Mouse (Mus musculus) MEL (cell line): ENCODE measurements around the gene Nrip3. TPM values are rescaled to one million over a fixed set of nuclear protein-coding genes. Genes with fewer than 3 reads are reported as not detected.

Source experiments
- DNase-seq: peaks from one replicate; pipeline ENCODE4 v3.0.0; 2011; ENCODE audit warnings: low read depth, low spot score
- H3K27ac ChIP-seq: 2 replicates; pipeline ENCODE4 v1.5.1; 2012; ENCODE audit warnings: low read depth, mild to moderate bottlenecking, control low read depth, low read length, moderate library complexity; ENCODE audit not compliant: control insufficient read depth
- H3K27me3 ChIP-seq, 2 experiments: fragments of 150-350 bp in 1 of 2; sonication (generic) in 1 of 2; 2 replicates each; pipeline ENCODE4 v1.6.1; 2012; ENCODE audit warnings: low read length in 2 of 2, mild to moderate bottlenecking in 2 of 2, improper control_type of control experiment in 1 of 2, moderate library complexity in 1 of 2; ENCODE audit not compliant: insufficient read depth in 2 of 2, control insufficient read depth in 1 of 2
- H3K36me3 ChIP-seq, 2 experiments: 2 replicates each; pipeline ENCODE4 v1.6.1; 2012 to 2014; ENCODE audit warnings: low read length in 2 of 2, improper control_type of control experiment in 1 of 2, inconsistent platforms in 1 of 2, mild to moderate bottlenecking in 1 of 2; ENCODE audit not compliant: insufficient read depth in 2 of 2, control insufficient read depth in 1 of 2
- H3K4me1 ChIP-seq, 2 experiments: fragments of 150-350 bp in 1 of 2; sonication (generic) in 1 of 2; 2 replicates each; pipeline ENCODE4 v1.6.1; 2012; ENCODE audit warnings: low read length in 2 of 2, improper control_type of control experiment in 1 of 2, mild to moderate bottlenecking in 1 of 2; ENCODE audit not compliant: insufficient read depth in 2 of 2, control insufficient read depth in 1 of 2
- H3K4me3 ChIP-seq, 2 experiments: fragments of 150-350 bp in 1 of 2; sonication (generic) in 1 of 2; 2 replicates each; pipeline ENCODE4 v1.5.1; 2012; ENCODE audit warnings: low read depth in 2 of 2, low read length in 2 of 2, mild to moderate bottlenecking in 2 of 2, moderate library complexity in 2 of 2, control low read depth in 1 of 2, improper control_type of control experiment in 1 of 2; ENCODE audit not compliant: control insufficient read depth in 1 of 2, insufficient read depth in 1 of 2
- H3K79me2 ChIP-seq: 2 replicates; pipeline ENCODE4 v1.6.1; 2012; ENCODE audit warnings: mild to moderate bottlenecking, low read length, moderate library complexity; ENCODE audit not compliant: control insufficient read depth, poor library complexity, insufficient read depth
- H3K9ac ChIP-seq: 2 replicates; pipeline ENCODE4 v1.6.1; 2012; ENCODE audit warnings: low read depth, mild to moderate bottlenecking, control low read depth, low read length, moderate library complexity; ENCODE audit not compliant: control insufficient read depth, poor library complexity, severe bottlenecking
- H3K9me3 ChIP-seq: fragments of 150-350 bp; sonication (generic); replicated peaks from 2 replicates; pipeline ENCODE4 v1.6.1; 2012; ENCODE audit warnings: mild to moderate bottlenecking, low read length, improper control_type of control experiment, moderate library complexity; ENCODE audit not compliant: insufficient read depth
- BHLHE40 ChIP-seq: IDR thresholded peaks from 2 replicates; pipeline ENCODE4 v1.6.1; 2012; ENCODE audit warnings: low read depth, mild to moderate bottlenecking, inconsistent platforms, low read length, improper control_type of control experiment, borderline replicate concordance
- CHD1 ChIP-seq: IDR thresholded peaks from 2 replicates; pipeline ENCODE4 v1.6.1; 2012; ENCODE audit warnings: low read depth, mild to moderate bottlenecking, inconsistent platforms, low read length, improper control_type of control experiment
- CHD2 ChIP-seq: IDR thresholded peaks from 2 replicates; pipeline ENCODE4 v1.6.1; 2011; ENCODE audit warnings: low read length, improper control_type of control experiment
- ETS1 ChIP-seq: IDR thresholded peaks from 2 replicates; pipeline ENCODE4 v1.6.1; 2012; ENCODE audit warnings: low read depth, mild to moderate bottlenecking, inconsistent platforms, low read length, improper control_type of control experiment, moderate library complexity
- GABPA ChIP-seq: IDR thresholded peaks from 2 replicates; pipeline ENCODE4 v1.6.1; 2012; ENCODE audit warnings: low read depth, mild to moderate bottlenecking, inconsistent platforms, low read length, improper control_type of control experiment, moderate library complexity
- GATA1 ChIP-seq: IDR thresholded peaks from 2 replicates; pipeline ENCODE4 v1.6.1; 2011; ENCODE audit warnings: low read depth, low read length, improper control_type of control experiment
- JUND ChIP-seq: IDR thresholded peaks from 2 replicates; pipeline ENCODE4 v1.6.1; 2011; ENCODE audit warnings: low read depth, mild to moderate bottlenecking, improper control_type of control experiment, low read length
- KAT2A ChIP-seq: conservative IDR thresholded peaks from 2 replicates; pipeline ENCODE4 v1.6.1; 2012; ENCODE audit warnings: low read depth, low read length, improper control_type of control experiment, inconsistent platforms
- MAFK ChIP-seq: IDR thresholded peaks from 2 replicates; pipeline ENCODE4 v1.6.1; 2011; ENCODE audit warnings: low read depth, mild to moderate bottlenecking, low read length, improper control_type of control experiment, borderline replicate concordance
- MAX ChIP-seq: IDR thresholded peaks from 2 replicates; pipeline ENCODE4 v1.6.1; 2011; ENCODE audit warnings: low read length, improper control_type of control experiment
- MAZ ChIP-seq: IDR thresholded peaks from 2 replicates; pipeline ENCODE4 v1.6.1; 2012; ENCODE audit warnings: low read depth, mild to moderate bottlenecking, inconsistent platforms, low read length, improper control_type of control experiment
- MYB ChIP-seq: IDR thresholded peaks from 2 replicates; pipeline ENCODE4 v1.6.1; 2011; ENCODE audit warnings: mild to moderate bottlenecking, low read depth, low read length, improper control_type of control experiment
- MYC ChIP-seq: IDR thresholded peaks from 2 replicates; pipeline ENCODE4 v1.6.1; 2011; ENCODE audit warnings: low read depth, mild to moderate bottlenecking, low read length, improper control_type of control experiment, moderate library complexity
- NELFE ChIP-seq: IDR thresholded peaks from 2 replicates; pipeline ENCODE4 v1.6.1; 2011; ENCODE audit warnings: low read depth, low read length, improper control_type of control experiment
- POLR2A ChIP-seq, 2 experiments: IDR thresholded peaks; 2 replicates each; pipeline ENCODE4 v1.6.1; 2011 to 2012; ENCODE audit warnings: low read length in 2 of 2, mild to moderate bottlenecking in 2 of 2, control low read depth in 1 of 2, improper control_type of control experiment in 1 of 2, low read depth in 1 of 2, moderate library complexity in 1 of 2; ENCODE audit not compliant: control insufficient read depth in 1 of 2, insufficient read depth in 1 of 2, poor library complexity in 1 of 2
- POLR2AphosphoS2 ChIP-seq: IDR thresholded peaks from 2 replicates; pipeline ENCODE4 v1.6.1; 2011; ENCODE audit warnings: low read length, improper control_type of control experiment
- POLR2AphosphoS5 ChIP-seq: IDR thresholded peaks from 2 replicates; pipeline ENCODE4 v1.6.1; 2012; ENCODE audit warnings: low read depth, borderline replicate concordance, mild to moderate bottlenecking, inconsistent platforms, low read length, moderate library complexity, mixed read lengths
- SMC3 ChIP-seq: IDR thresholded peaks from 2 replicates; pipeline ENCODE4 v1.6.1; 2011; ENCODE audit warnings: low read depth, low read length, improper control_type of control experiment
- TBP ChIP-seq: IDR thresholded peaks from 2 replicates; pipeline ENCODE4 v1.8.0; 2011; ENCODE audit warnings: low read depth, low read length, improper control_type of control experiment
- TCF12 ChIP-seq: IDR thresholded peaks from 2 replicates; pipeline ENCODE4 v1.6.1; 2014; ENCODE audit warnings: low read depth, mild to moderate bottlenecking, inconsistent platforms, low read length, improper control_type of control experiment, moderate library complexity
- USF2 ChIP-seq, 2 experiments: IDR thresholded peaks; 2 replicates each; pipeline ENCODE4 v1.6.1; 2011 to 2012; ENCODE audit warnings: improper control_type of control experiment in 2 of 2, low read length in 2 of 2, borderline replicate concordance in 1 of 2, inconsistent platforms in 1 of 2, low read depth in 1 of 2, mild to moderate bottlenecking in 1 of 2; ENCODE audit not compliant: insufficient read depth in 1 of 2
- ZC3H11A ChIP-seq: IDR thresholded peaks from 2 replicates; pipeline ENCODE4 v1.6.1; 2012; ENCODE audit warnings: low read depth, mild to moderate bottlenecking, inconsistent platforms, low read length, improper control_type of control experiment
- ZKSCAN1 ChIP-seq: IDR thresholded peaks from 2 replicates; pipeline ENCODE4 v1.6.1; 2012; ENCODE audit warnings: low read depth, mild to moderate bottlenecking, inconsistent platforms, low read length, improper control_type of control experiment, moderate library complexity
- ZMIZ1 ChIP-seq: IDR thresholded peaks from 2 replicates; pipeline ENCODE4 v1.6.1; 2012; ENCODE audit warnings: low read depth, mild to moderate bottlenecking, inconsistent platforms, low read length, improper control_type of control experiment, moderate library complexity
- ZNF384 ChIP-seq: IDR thresholded peaks from 2 replicates; pipeline ENCODE4 v1.6.1; 2012; ENCODE audit warnings: low read depth, mild to moderate bottlenecking, inconsistent platforms, low read length, improper control_type of control experiment
- polyA plus RNA-seq, 2 experiments: library from polyadenylated mRNA; stranded (reverse) in 1 of 2; unstranded in 1 of 2; fragments of >175 nt in 1 of 2; fragments of >200 nt in 1 of 2; gene quantifications; 2 replicates each; pipeline versions ENCODE4 v1.2.1 to v1.2.4; 2012; ENCODE audit warnings: low replicate concordance in 2 of 2, low read depth in 1 of 2; ENCODE audit not compliant: insufficient read length in 2 of 2, insufficient read depth in 1 of 2, missing spikeins in 1 of 2
- total RNA-seq: library from RNA; depleted of rRNA; stranded (reverse); fragments of 300-350 nt; gene quantifications from 2 replicates; pipeline ENCODE4 v1.2.3, GENCODE M21; 2012

The Nrip3 gene
- total and polyA plus RNA-seq, 3 experiments = not detected

GRCm38 (mm10) chr7:109734806-109735205 is 47.0 kb downstream of the Nrip3 start:
- Histone ChIP-seq H3K36me3 (no peaks in the 10 kb centered on the region), H3K27ac (no peak overlapping the region), H3K9ac (no peak overlapping the region), H3K79me2 (no peaks in the 10 kb centered on the region), H3K27me3 (no peaks in the 10 kb centered on the region), H3K9me3 (no peaks in the 10 kb centered on the region), H3K4me3 (no peak overlapping the region), H3K4me1 (no peaks in the 10 kb centered on the region)
- TF ChIP-seq TBP = no peak
- no peak for TF ChIP-seq MAZ
- no peak for TF ChIP-seq MAX
- TF ChIP-seq GABPA = no peak
- TF ChIP-seq CHD2 = no peak
- no peak for TF ChIP-seq ZNF384
- no peak for TF ChIP-seq USF2 (IDR thresholded peaks at IDR 0.05; ENCODE audit: borderline replicate concordance in 1 of 2, insufficient read depth in 1 of 2, low read depth in 1 of 2, low read length in 2 of 2)
- no peak for TF ChIP-seq JUND
- DNase-seq = no peak

- DNase-seq = no peak
- Histone ChIP-seq H3K4me3 (no peak within 1 kb of the TSS), H3K27me3 (no peaks in the 10 kb centered on the region), H3K9ac (no peak within 1 kb of the TSS), H3K9me3 (no peaks in the 10 kb centered on the region)
- TF ChIP-seq USF2 (IDR thresholded peaks at IDR 0.05; ENCODE audit: borderline replicate concordance in 1 of 2, insufficient read depth in 1 of 2, low read depth in 1 of 2, low read length in 2 of 2) (no peak), GATA1 (no peak), ZC3H11A (no peak), MYC (no peak), CHD1 (no peak), POLR2A (IDR thresholded peaks at IDR 0.05; ENCODE audit: control insufficient read depth in 1 of 2, insufficient read depth in 1 of 2, low read depth in 1 of 2, low read length in 2 of 2, poor library complexity in 1 of 2) (no peak), NELFE (no peak), POLR2AphosphoS2 (no peak), MYB (no peak), BHLHE40 (no peak), POLR2AphosphoS5 (no peak), MAZ (no peak), ETS1 (no peak), SMC3 (no peak), ZMIZ1 (no peak), MAFK (no peak), ZKSCAN1 (no peak), TCF12 (no peak), KAT2A (no peak), MAX (no peak)
- TF ChIP-seq, all 39 proteins: peak for 0
- H3K4me1 ChIP-seq = peaks cover 0 to 2% of the 10 kb centered on the region in 2 experiments; a peak in 1 of 4 replicates
- H3K79me2 ChIP-seq = no peaks in the 10 kb centered on the region
- H3K27ac ChIP-seq = no peak within 1 kb of the TSS
- no peaks in the 10 kb centered on the region for H3K36me3 ChIP-seq
Measured at GRCm38 (mm10) chr7:109731626-109732025, 50.2 kb downstream of the Nrip3 start, which contains the start of gene Ascl3. Gene Ascl3, minus strand, starts transcription at chr7:109731726.
